Mouse (Mus musculus) heart, postnatal 0 days (tissue): Measurements from ENCODE around the gene Tbxa2r.

Experiments
- CTCF ChIP-seq: IDR thresholded peaks from 2 replicates; pipeline ENCODE4 v1.5.1; 2016; ENCODE audit warnings: antibody characterized with exemption, control low read depth, low read depth
- EP300 ChIP-seq: IDR thresholded peaks from 2 replicates; pipeline ENCODE4 v1.6.1; 2016; ENCODE audit warnings: antibody characterized with exemption, low read depth

DNA sequence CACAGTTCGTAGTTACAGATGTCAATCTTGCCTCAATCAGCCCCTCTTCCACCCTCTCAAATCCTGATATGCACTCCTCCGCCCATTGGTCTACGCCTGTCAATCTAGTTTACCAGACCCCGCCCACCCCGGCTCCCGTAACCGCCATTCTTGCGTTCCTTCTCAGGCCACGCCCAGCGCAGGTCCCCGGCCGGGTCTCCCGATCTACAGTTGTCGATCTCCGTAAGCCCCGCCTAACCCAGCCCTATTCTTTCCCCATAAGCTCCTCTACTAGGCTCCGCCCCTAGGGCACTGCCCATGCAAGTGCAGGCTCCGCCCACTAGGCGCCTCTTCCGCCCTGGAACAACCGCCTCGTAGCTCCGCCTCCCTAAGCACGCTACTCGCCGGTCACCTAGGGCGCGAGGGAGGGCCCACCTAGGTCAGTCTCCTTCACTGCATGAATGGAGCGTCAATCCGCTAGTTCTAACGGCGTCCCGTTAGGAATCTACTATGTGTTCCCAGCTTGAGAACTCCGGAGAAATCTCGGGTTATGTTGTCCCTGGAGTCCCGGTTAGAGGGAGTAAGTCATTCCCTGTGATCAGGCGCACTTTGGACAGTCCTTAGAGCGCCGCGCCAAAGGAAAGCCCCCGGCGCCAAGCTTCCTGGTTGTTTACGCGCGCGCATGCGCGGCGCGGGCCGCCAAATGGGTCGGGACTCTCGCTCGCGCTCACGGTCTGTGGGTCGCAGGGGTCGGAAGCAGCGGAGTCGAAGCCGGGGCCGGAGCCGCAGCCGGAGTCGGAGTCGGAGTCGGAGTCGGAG, 7.8 kb upstream of the Tbxa2r start, which contains the start of gene Cactin:
- TF ChIP-seq CTCF = peak; percentile 29
- peak; percentile 96 for TF ChIP-seq EP300
